Mouse (Mus musculus): ENCODE results near the gene Cd9. TPM values are rescaled to one million over a fixed set of nuclear protein-coding genes. Genes with fewer than 3 reads are reported as not detected.

Gene Cd9
- total RNA-seq, 2 experiments from 2014 or later = 120 TPM

Other genes with a start within 250 kb of the Cd9 start
- not detected for gene Tuba3a, start 208.7 kb downstream of the Cd9 start, total RNA-seq (2021)
- 10 to 100 TPM; 64.5 to 70.3 TPM for gene Ltbr, start 180.9 kb downstream of the Cd9 start, total RNA-seq (2021)
- 1 to 10 TPM in 1 of 2 experiments, under 1 TPM in 1; 0.84 to 1.2 TPM for gene Scnn1a, start 174.1 kb downstream of the Cd9 start, total RNA-seq (2021)
- gene Tnfrsf1a, start 145.4 kb downstream of the Cd9 start, total RNA-seq (2021) = 100 to 1,000 TPM; 168 to 190 TPM
- under 1 TPM; 0.69 to 0.82 TPM for gene Plekhg6, start 114.0 kb downstream of the Cd9 start, total RNA-seq (2021)
- 10 to 100 TPM; 22.4 to 25.2 TPM for gene Vwf, start 52.0 kb upstream of the Cd9 start, total RNA-seq (2021)
- gene Ano2, start 195.6 kb upstream of the Cd9 start, total RNA-seq (2021) = under 1 TPM; 0.36 to 0.54 TPM

All from adrenal gland, postnatal 10 days (tissue).